Mouse (Mus musculus): ENCODE data around the gene Jund.

DNA sequence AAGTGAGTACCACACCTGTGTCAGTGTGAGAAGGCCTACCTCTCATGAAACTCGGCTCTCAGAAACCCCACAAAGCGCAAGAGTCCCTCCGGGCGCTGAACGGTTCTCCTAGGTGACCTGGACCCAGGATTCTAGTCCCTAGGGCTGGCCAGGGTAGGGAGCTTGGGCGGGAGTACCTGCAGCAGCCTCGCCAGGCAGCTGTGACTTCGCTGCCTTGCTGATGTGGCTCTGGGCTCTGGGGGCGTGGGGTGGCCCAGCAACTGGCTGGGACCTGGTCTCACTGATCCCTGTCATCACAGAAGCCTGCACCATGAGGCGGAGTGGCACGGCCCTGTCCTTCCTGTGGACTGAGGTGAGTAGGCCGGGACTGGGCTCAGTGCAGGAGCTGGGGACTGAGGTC, 25.5 kb downstream of the Jund start:
- TF ChIP-seq POLR2A (IDR thresholded peaks at IDR 0.05; ENCODE audit: insufficient read length, low read depth) (no peak), E2F4 (IDR thresholded peaks at IDR 0.05; ENCODE audit: insufficient read depth) (no peak), USF1 (IDR thresholded peaks at IDR 0.05; ENCODE audit: low read depth) (no peak), MYOG (IDR thresholded peaks at IDR 0.05; ENCODE audit: control insufficient read depth in 1 of 3, insufficient read depth in 1 of 3, insufficient read length in 2 of 3, low read depth in 2 of 3) (no peak), MAX (IDR thresholded peaks at IDR 0.05; ENCODE audit: low read depth) (no peak)
